Mouse (Mus musculus) liver, embryonic 16.5 days (tissue): ENCODE results near the gene Max. TPM values are rescaled to one million over a fixed set of nuclear protein-coding genes. Genes with fewer than 3 reads are reported as not detected.

ENCODE experiments used
- ATAC-seq: fragments of 200-750 bp; cut with Nextera tagmentation; 2 replicates; pipeline ENCODE4 v1.8.0; 2017; ENCODE audit warnings: low read depth, mild to moderate bottlenecking, moderate number of reproducible peaks, moderate library complexity
- H3K27ac ChIP-seq: fragments of 300-500 bp; sonication (generic); 2 replicates; pipeline ENCODE4 v1.5.1; 2014; ENCODE audit warnings: mild to moderate bottlenecking, low read length
- H3K27me3 ChIP-seq: fragments of 300-500 bp; sonication (generic); 2 replicates; pipeline ENCODE4 v1.6.1; 2014; ENCODE audit warnings: low read depth, low read length, mixed read lengths; ENCODE audit not compliant: control insufficient read depth, insufficient read depth
- H3K36me3 ChIP-seq: fragments of 300-500 bp; sonication (generic); 2 replicates; pipeline ENCODE4 v1.6.1; 2014; ENCODE audit warnings: mild to moderate bottlenecking; ENCODE audit not compliant: control insufficient read depth, insufficient read depth
- H3K4me1 ChIP-seq: fragments of 300-500 bp; sonication (generic); 2 replicates; pipeline ENCODE4 v1.6.1; 2014; ENCODE audit warnings: low read depth, low read length, mixed read lengths; ENCODE audit not compliant: control insufficient read depth
- H3K4me2 ChIP-seq: fragments of 300-500 bp; sonication (generic); 2 replicates; pipeline ENCODE4 v1.6.1; 2014; ENCODE audit warnings: low read depth, low read length, mixed read lengths
- H3K4me3 ChIP-seq: fragments of 300-500 bp; sonication (generic); 2 replicates; pipeline ENCODE4 v1.5.1; 2014; ENCODE audit warnings: low read depth, mild to moderate bottlenecking, low read length
- H3K9ac ChIP-seq: fragments of 300-500 bp; sonication (generic); 2 replicates; pipeline ENCODE4 v1.6.1; 2014; ENCODE audit warnings: low read depth, low read length
- H3K9me3 ChIP-seq: fragments of 300-500 bp; sonication (generic); replicated peaks from 2 replicates; pipeline ENCODE4 v1.6.1; 2016; ENCODE audit warnings: low read length; ENCODE audit not compliant: control insufficient read depth
- WGBS: fragments of 180-500 bp; shearing (Covaris S2); extraction: QIAGEN DNeasy Blood & Tissue Kit; methylation state at CpG from one replicate; pipeline ENCODE4 v1.1.7; 2014; ENCODE audit not compliant: insufficient replicate concordance; 5-methylcytosine and 5-hydroxymethylcytosine counted together
- polyA plus RNA-seq: library from polyadenylated mRNA; unstranded; fragments of >200 nt; fragmentation: Nextera tagmentation; extraction: Ambion mirVana; gene quantifications from 2 replicates; pipeline ENCODE4 v1.2.1, GENCODE M21; 2015

Max gene
- polyA plus RNA-seq, 1 experiment from 2014 or later = 7.6 TPM

GRCm38 (mm10) chr12:76899261-76899975 is 62.6 kb downstream of the Max start:
- Histone ChIP-seq H3K4me1 (peaks cover 8% of the 10 kb centered on the region), H3K9ac (no peak overlapping the region), H3K4me3 (no peak overlapping the region), H3K27me3 (no peaks in the 10 kb centered on the region), H3K9me3 (no peaks in the 10 kb centered on the region), H3K27ac (no peak overlapping the region), H3K36me3 (no peaks in the 10 kb centered on the region; the same call in 1 of the 2 replicates), H3K4me2 (no peak overlapping the region)
- ATAC-seq = no peak
- WGBS = 83% methylated on average over 10 of the region's 10 CpGs

- no peak overlapping the region for H3K27ac ChIP-seq
- H3K9me3 ChIP-seq = no peaks in the 10 kb centered on the region
- H3K4me3 ChIP-seq = no peak overlapping the region
- no peaks in the 10 kb centered on the region; the same call in 1 of the 2 replicates for H3K36me3 ChIP-seq
- H3K4me2 ChIP-seq = no peak overlapping the region
- H3K9ac ChIP-seq = no peak overlapping the region
- no peaks in the 10 kb centered on the region for H3K27me3 ChIP-seq
- ATAC-seq = no peak
- peaks cover 8% of the 10 kb centered on the region for H3K4me1 ChIP-seq
Measured at GRCm38 (mm10) chr12:76898141-76898540, 63.9 kb downstream of the Max start.

DNA sequence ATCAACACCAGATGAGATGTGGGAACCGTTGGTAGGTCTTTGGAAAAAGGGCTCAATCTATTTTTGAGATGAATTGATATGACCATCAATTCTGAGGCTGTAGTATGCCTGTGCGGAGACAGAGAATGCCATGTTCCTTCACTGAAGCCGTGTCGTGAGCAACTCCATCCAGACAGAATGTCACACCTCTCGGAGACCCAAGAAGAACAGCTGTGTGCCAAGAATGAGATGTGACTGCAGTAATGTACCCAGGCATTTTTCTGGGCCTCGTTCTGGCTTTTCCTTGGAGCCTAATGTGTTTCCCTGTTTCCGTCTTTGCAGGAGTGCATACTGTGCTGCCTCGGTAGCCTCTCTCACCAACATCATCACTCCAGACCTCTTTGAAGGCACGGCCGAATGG is 65.0 kb downstream of the Max start:
- H3K27me3 ChIP-seq = no peaks in the 10 kb centered on the region
- ATAC-seq = no peak
- no peaks in the 10 kb centered on the region for H3K9me3 ChIP-seq
- H3K36me3 ChIP-seq = no peaks in the 10 kb centered on the region; the same call in 1 of the 2 replicates
- no peak overlapping the region for H3K27ac ChIP-seq
- WGBS = 85% methylated on average over 10 of the region's 10 CpGs
- peaks cover 4% of the 10 kb centered on the region for H3K4me1 ChIP-seq
- no peak overlapping the region for H3K4me3 ChIP-seq
- H3K9ac ChIP-seq = no peak overlapping the region
- H3K4me2 ChIP-seq = no peak overlapping the region

DNA sequence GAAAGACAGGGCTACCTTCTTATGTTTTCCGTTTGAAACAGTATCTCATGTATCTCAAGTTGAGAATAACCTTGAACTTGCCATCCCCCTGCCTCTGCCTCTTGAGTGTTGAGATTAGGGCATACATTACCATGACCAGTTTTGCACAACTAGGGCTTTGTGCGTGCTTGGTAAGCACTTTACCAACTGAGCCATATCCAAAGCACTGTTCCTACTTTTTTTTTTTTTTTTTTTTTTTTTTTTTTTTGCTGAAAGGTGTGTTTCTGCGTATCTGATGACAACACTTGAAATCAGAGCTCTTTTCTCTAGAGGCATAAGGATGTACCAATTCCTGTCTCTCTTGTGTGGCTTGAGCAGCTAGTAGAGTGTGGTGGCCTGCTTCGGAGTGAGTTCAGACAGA is 65.4 kb downstream of the Max start:
- H3K27me3 ChIP-seq = no peaks in the 10 kb centered on the region
- H3K4me2 ChIP-seq = no peak overlapping the region
- no peak for ATAC-seq
- H3K9me3 ChIP-seq = no peaks in the 10 kb centered on the region
- no peaks in the 10 kb centered on the region; the same call in 1 of the 2 replicates for H3K36me3 ChIP-seq
- WGBS = 85% methylated on average over 4 of the region's 4 CpGs
- H3K9ac ChIP-seq = no peak overlapping the region
- H3K4me1 ChIP-seq = no peaks in the 10 kb centered on the region
- no peak overlapping the region for H3K4me3 ChIP-seq
- no peak overlapping the region for H3K27ac ChIP-seq

GRCm38 (mm10) chr12:76895777-76896176 is 66.2 kb downstream of the Max start:
- Histone ChIP-seq H3K4me1 (no peaks in the 10 kb centered on the region), H3K4me2 (no peak overlapping the region), H3K27ac (no peak overlapping the region), H3K4me3 (no peak overlapping the region), H3K9me3 (no peaks in the 10 kb centered on the region), H3K36me3 (no peaks in the 10 kb centered on the region), H3K27me3 (no peaks in the 10 kb centered on the region), H3K9ac (no peak overlapping the region)
- 72% methylated on average over 7 of the region's 7 CpGs for WGBS
- no peak for ATAC-seq

DNA sequence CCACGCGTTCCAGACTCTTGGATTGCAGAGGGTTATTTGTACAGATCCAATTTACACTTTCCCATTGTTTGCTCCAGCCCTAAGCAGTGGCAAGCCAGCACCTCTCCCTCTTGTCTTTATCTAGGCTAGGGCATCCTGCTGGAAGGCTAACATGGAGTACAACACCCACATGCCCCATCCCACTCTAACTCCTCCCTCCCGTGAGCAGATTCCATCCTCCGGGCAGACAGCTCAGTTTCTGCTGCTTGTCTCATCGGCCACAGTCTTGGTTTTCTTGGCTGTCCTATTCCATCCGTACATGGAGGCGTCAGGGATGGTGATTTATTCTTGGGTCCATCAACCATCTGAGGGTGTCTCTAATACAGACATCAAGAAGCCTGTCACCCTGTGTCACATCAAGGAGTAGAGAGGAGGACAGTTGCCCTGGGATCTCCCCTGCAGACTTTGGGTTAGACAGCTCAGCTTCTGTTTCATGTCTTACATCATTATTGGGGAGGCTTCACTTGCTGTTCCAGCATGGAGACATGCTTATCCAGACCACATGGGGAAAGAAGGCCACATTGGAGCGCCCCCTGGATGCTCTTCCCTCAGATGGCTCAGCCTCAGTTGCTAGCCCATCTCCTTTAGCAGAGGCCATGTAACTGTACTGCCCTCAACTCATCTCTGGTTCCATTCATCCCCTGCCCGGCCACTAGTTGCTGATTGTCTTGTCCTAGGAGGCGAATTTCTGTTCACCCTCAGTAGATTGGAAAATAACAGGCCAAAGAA is 67.0 kb downstream of the Max start:
- Histone ChIP-seq H3K27me3 (no peaks in the 10 kb centered on the region), H3K4me1 (peaks cover under 1% of the 10 kb centered on the region), H3K27ac (no peak overlapping the region), H3K9ac (no peak overlapping the region), H3K9me3 (no peaks in the 10 kb centered on the region), H3K36me3 (no peaks in the 10 kb centered on the region), H3K4me2 (no peak overlapping the region), H3K4me3 (no peak overlapping the region)
- no peak for ATAC-seq
- 73% methylated on average over 10 of the region's 10 CpGs for WGBS

- 78% methylated on average over 16 of the region's 16 CpGs for WGBS
- H3K36me3 ChIP-seq = no peaks in the 10 kb centered on the region
- 0 out of 2 replicates have a peak, but pooled peaks have one; percentile 32 for ATAC-seq
- H3K9ac ChIP-seq = no peak overlapping the region
- no peaks in the 10 kb centered on the region for H3K27me3 ChIP-seq
- H3K4me1 ChIP-seq = peaks cover 2% of the 10 kb centered on the region
- H3K9me3 ChIP-seq = no peaks in the 10 kb centered on the region
- H3K4me3 ChIP-seq = no peak overlapping the region
- no peak overlapping the region for H3K27ac ChIP-seq
- no peak overlapping the region for H3K4me2 ChIP-seq
Measured at GRCm38 (mm10) chr12:76892910-76893695, 68.9 kb downstream of the Max start.

- no peaks in the 10 kb centered on the region for H3K36me3 ChIP-seq
- no peaks in the 10 kb centered on the region for H3K9me3 ChIP-seq
- 85% methylated on average over 3 of the region's 3 CpGs for WGBS
- no peak overlapping the region for H3K4me2 ChIP-seq
- no peak overlapping the region for H3K4me3 ChIP-seq
- no peak overlapping the region for H3K9ac ChIP-seq
- no peak for ATAC-seq
- no peaks in the 10 kb centered on the region for H3K27me3 ChIP-seq
- no peak overlapping the region for H3K27ac ChIP-seq
- peaks cover 2% of the 10 kb centered on the region for H3K4me1 ChIP-seq
Measured at GRCm38 (mm10) chr12:76891160-76891559, 70.8 kb downstream of the Max start.
